Mouse (Mus musculus): ENCODE measurements at regions not wholly inside any gene's neighbourhood (a gene's known extent, or its start where the extent isn't known, plus 50 kb on each side); places are given as distances from the start of the nearest gene placed in this dataset.

GRCm38 (mm10) chr4:33594997-33595657 is 285.0 kb downstream of the Rngtt start:
- DNase-seq (ENCODE audit: low spot score), result no peak

GRCm38 (mm10) chr4:33595763-33596162 is 285.7 kb downstream of the Rngtt start:
- DNase-seq (ENCODE audit: low spot score), result no peak

- no peak for DNase-seq (ENCODE audit: low spot score)
Measured at GRCm38 (mm10) chr4:33599966-33600365, 289.9 kb downstream of the Rngtt start.

GRCm38 (mm10) chr4:33600805-33601204 is 290.7 kb downstream of the Rngtt start:
- no peak for DNase-seq (ENCODE audit: low spot score)

GRCm38 (mm10) chr4:33604636-33605035 is 294.5 kb downstream of the Rngtt start:
- DNase-seq (ENCODE audit: low spot score), result no peak

- no peak for DNase-seq (ENCODE audit: low spot score)
Measured at GRCm38 (mm10) chr4:33639821-33640575, 284.4 kb upstream of the Cnr1 start.

GRCm38 (mm10) chr4:33640576-33641255 is 283.7 kb upstream of the Cnr1 start:
- DNase-seq (ENCODE audit: low spot score), result peak; percentile 70

- DNase-seq (ENCODE audit: low spot score), result no peak
Measured at GRCm38 (mm10) chr4:33641883-33642282, 282.5 kb upstream of the Cnr1 start.

- DNase-seq (ENCODE audit: low spot score), result no peak
Measured at GRCm38 (mm10) chr4:33642526-33642925, 281.9 kb upstream of the Cnr1 start.

GRCm38 (mm10) chr4:33645217-33645616 is 279.2 kb upstream of the Cnr1 start:
- no peak for DNase-seq (ENCODE audit: low spot score)

GRCm38 (mm10) chr4:33651292-33651691 is 273.1 kb upstream of the Cnr1 start:
- no peak for DNase-seq (ENCODE audit: low spot score)

GRCm38 (mm10) chr4:33659766-33660165 is 264.6 kb upstream of the Cnr1 start:
- no peak for DNase-seq (ENCODE audit: low spot score)

- DNase-seq (ENCODE audit: low spot score), result no peak
Measured at GRCm38 (mm10) chr4:33660553-33660952, 263.8 kb upstream of the Cnr1 start.

GRCm38 (mm10) chr4:33661862-33662261 is 262.5 kb upstream of the Cnr1 start:
- DNase-seq (ENCODE audit: low spot score), result no peak

- no peak for DNase-seq (ENCODE audit: low spot score)
Measured at GRCm38 (mm10) chr4:33662965-33663364, 261.4 kb upstream of the Cnr1 start.

GRCm38 (mm10) chr4:33663616-33664473 is 260.5 kb upstream of the Cnr1 start:
- no peak for DNase-seq (ENCODE audit: low spot score)

- DNase-seq (ENCODE audit: low spot score), result no peak
Measured at GRCm38 (mm10) chr4:33664474-33664822, 259.9 kb upstream of the Cnr1 start.

- DNase-seq (ENCODE audit: low spot score), result no peak
Measured at GRCm38 (mm10) chr4:33665250-33665873, 259.0 kb upstream of the Cnr1 start.

GRCm38 (mm10) chr4:33668431-33668830 is 256.0 kb upstream of the Cnr1 start:
- DNase-seq (ENCODE audit: low spot score), result no peak

- DNase-seq (ENCODE audit: low spot score), result no peak
Measured at GRCm38 (mm10) chr4:33675044-33675443, 249.3 kb upstream of the Cnr1 start.

- no peak for DNase-seq (ENCODE audit: low spot score)
Measured at GRCm38 (mm10) chr4:33679351-33679750, 245.0 kb upstream of the Cnr1 start.
